Mouse (Mus musculus) Patski (cell line): ENCODE results near the gene Ezh1. TPM values are rescaled to one million over a fixed set of nuclear protein-coding genes. Genes with fewer than 3 reads are reported as not detected.

ENCODE experiments used
- ATAC-seq: fragments of 100-300 bp; one replicate; pipeline ENCODE4 v1.8.0; 2021
- CTCF ChIA-PET: fragments of 350-600 bp; sonication (Branson Sonifier 250); formaldehyde crosslinking; loops from one replicate; lab custom pipeline; 2022; ENCODE audit warnings: inconsistent platforms; lab: Charles Lee
- POLR2A ChIA-PET: fragments of 350-600 bp; sonication (Branson Sonifier 250); formaldehyde crosslinking; loops from one replicate; lab custom pipeline; 2022; ENCODE audit warnings: antibody characterized with exemption, inconsistent platforms; lab: Charles Lee
- DNase-seq: peaks from one replicate; pipeline ENCODE4 v3.0.0-alpha.2; 2011; ENCODE audit warnings: low read depth, low spot score
- H3K27me3 ChIP-seq: fragments of 371-371 bp; one replicate; pipeline ENCODE4 v1.5.1; 2021
- CTCF ChIP-seq: fragments of 100-300 bp; IDR thresholded peaks from one replicate; pipeline ENCODE4 v1.5.1; 2021
- in situ Hi-C: fragments of 300-500 bp; cut with MboI; formaldehyde crosslinking; loops from 3 replicates; pipeline ENCODE4 v1.11.1; 2018; ENCODE audit warnings: low pct_unique_long_range_greater_than_20kb, mixed read lengths
- polyA plus RNA-seq: library from polyadenylated mRNA; unstranded; gene quantifications from one replicate; pipeline ENCODE4 v1.2.3, GENCODE M21; 2021

Ezh1 gene
- polyA plus RNA-seq, 1 experiment from 2014 or later = 52.0 TPM

DNA sequence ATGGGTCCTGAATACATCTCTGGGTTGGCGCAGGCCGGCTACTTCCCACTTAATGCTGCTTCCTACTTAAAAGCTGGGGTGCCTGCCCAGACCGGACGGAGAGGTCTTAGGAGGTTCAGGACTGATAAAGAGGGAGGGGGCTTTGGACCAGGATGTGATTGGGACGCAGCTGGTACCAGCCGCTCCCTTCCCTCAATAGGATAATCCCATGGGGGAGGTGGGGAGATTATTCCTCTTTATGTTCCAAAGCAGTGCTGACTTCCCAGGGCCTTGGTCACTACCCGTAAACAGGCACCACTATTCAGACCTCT lies 20.4 kb upstream of the Ezh1 start:
- TF ChIP-seq CTCF = no peak
- DNase-seq (no peak), ATAC-seq (no peak)
- in situ Hi-C loops = no loop called here
- H3K27me3 ChIP-seq = no peaks in the 10 kb centered on the region
- ChIA-PET POLR2A (interaction anchor here (0.8 to 1.7 kb wide), 3 partner anchors 15 to 56 kb away, joined by 3 to 10 read pairs (median 4); no protein-coding TSS in a partner anchor), CTCF (interaction anchor here (0.7 to 1.9 kb wide), 6 partner anchors 10 to 56 kb away, joined by 3 to 8 read pairs (median 5); partner anchors contain the start of gene Becn1)

DNA sequence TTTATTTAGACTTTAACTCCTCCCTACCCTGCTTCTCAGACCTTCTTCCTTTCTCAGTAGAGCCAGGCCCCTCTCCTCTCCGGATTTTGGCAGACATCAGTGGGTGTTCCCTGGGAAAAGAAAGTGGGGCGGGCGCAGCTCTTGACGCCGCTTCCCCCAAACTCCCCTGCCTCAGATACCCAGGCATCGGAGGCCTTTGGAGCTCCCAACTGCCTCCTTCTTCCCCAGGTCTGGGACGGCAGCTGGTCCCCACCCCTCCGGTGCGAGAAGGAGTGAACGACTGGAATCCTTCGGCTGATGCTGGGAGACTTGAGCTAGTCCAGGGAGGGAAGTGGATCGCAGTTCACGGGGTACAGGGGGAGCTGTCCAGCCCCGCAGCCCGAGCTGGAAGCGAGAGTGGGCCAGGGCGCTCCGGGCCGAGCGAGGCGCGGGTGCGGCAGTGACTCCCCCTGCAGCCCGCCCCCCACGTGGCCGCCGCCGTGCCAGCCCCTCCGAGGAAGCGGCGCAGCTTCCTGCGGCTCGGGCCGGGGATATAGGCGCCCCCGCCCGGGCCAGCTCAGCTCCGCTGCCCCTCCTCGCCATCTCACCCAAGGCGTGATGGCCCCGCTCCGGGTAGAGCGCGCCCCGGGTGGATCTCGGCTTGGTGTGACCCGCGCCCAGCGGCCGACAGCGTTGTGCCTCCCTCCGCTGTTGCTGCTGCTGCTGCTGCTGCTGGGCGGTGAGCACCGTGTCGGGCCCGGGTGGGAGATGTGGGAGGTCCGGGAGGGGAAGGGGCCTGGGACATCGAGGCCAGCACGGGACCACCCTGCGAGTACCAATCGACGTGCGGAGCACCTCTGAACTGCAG lies 19.8 kb upstream of the Ezh1 start, which contains the start of gene Ramp2:
Gene Ramp2, plus strand, starts transcription at position 174 of the 847 bp plus-strand sequence.
- in situ Hi-C loops = no loop called here
- POLR2A ChIA-PET = interaction anchor here (0.6 to 1.7 kb wide), 3 partner anchors 14 to 102 kb away, joined by 3 to 10 read pairs (median 3); no protein-coding TSS in a partner anchor
- CTCF ChIA-PET = interaction anchor here (0.7 to 1.9 kb wide), 8 partner anchors 9 to 56 kb away, joined by 3 to 8 read pairs (median 5); partner anchors contain the start of gene Becn1
- ATAC-seq (peak; percentile 17), DNase-seq (no peak)
- H3K27me3 ChIP-seq = no peaks in the 10 kb centered on the region
- TF ChIP-seq CTCF = peak; percentile 40

DNA sequence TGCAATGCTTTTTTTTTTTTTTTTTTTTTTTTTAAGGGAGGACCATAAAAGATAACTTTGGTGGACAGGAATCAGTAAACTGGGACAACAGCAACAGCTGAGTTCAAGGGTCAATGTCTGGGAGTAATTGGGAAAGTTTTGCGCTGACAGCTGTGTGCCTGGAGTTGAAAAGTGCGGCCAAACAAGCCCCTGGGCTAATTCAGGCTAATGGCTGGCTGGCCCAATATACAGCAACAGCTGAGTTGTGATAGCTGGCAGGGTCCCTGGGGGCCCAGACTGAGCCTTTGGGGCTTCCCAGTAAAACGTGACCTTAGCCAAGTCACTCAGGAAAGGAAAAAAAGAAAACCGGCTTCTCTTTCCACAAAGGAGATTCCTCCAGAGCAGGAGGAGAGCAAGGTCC lies 18.8 kb upstream of the Ezh1 start:
- H3K27me3 ChIP-seq = no peaks in the 10 kb centered on the region
- POLR2A ChIA-PET = no interaction called here
- no peak for DNase-seq
- ATAC-seq = no peak
- in situ Hi-C loops = no loop called here
- CTCF ChIA-PET = interaction anchor here (1.0 to 1.9 kb wide), 6 partner anchors 8 to 45 kb away, joined by 3 to 8 read pairs (median 5); no protein-coding TSS in a partner anchor
- no peak for TF ChIP-seq CTCF

DNA sequence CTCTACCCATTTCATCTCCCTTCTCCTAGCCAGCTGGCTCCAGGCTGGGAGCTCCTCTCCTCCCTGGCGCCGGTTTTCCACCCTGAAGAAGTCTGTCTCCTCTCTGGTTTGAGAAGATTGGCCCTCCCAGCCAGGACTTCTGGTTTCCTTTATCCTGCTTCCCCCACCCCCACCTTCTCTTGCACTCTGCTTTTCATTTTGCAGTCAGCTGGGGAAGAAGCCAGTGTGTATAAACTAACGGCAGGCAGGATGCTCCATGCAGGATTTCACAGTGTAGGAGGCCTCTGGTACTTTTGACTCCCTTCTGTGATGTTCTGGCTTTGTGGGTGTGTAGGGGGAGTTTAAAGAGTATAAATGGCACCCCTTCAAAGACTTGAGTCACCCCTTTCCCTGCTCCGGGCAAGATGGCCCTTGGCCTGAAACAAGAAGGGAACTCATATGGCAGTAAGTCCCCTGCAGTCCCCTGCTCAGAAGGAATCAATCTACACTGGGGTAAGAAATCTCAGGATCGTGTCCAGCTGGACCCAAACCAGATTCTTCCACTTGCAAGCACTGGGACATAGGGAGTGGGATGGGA lies 11.9 kb upstream of the Ezh1 start:
- DNase-seq (no peak), ATAC-seq (no peak)
- CTCF ChIA-PET = interaction anchor here (1.3 to 1.9 kb wide), 2 partner anchors 19 to 64 kb away, joined by 4 to 5 read pairs; partner anchors contain the start of gene Becn1
- no peaks in the 10 kb centered on the region for H3K27me3 ChIP-seq
- in situ Hi-C loops = no loop called here
- POLR2A ChIA-PET = no interaction called here
- TF ChIP-seq CTCF = no peak

DNA sequence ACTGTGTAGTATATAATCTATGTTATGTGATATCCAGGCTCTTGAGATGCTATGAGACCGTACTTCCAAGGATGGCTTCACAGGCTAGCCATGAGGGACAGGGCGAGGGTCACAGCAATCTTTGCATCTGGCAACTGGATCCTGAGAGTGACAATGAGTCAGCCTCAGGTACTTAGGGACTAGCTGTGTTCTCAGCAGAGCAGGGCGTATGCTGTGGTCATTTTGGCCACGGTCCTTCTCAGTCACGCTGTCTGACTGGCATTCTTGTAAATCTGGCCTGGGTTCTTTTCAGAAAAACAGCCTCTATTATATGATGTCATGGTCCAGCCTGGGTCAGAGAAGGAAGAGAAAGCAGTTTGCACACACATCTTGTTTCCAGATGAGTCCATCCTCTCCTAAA lies 10.5 kb upstream of the Ezh1 start:
- TF ChIP-seq CTCF = no peak
- CTCF ChIA-PET = interaction anchor here (0.8 to 1.9 kb wide), 4 partner anchors 9 to 65 kb away, joined by 3 to 5 read pairs (median 4); partner anchors contain the start of genes Becn1 and Ramp2
- ATAC-seq (no peak), DNase-seq (no peak)
- POLR2A ChIA-PET = interaction anchor here (0.7 kb wide), 1 partner anchor 253 kb away, joined by 3 read pairs; no protein-coding TSS in a partner anchor
- no peaks in the 10 kb centered on the region for H3K27me3 ChIP-seq
- in situ Hi-C loops = no loop called here

DNA sequence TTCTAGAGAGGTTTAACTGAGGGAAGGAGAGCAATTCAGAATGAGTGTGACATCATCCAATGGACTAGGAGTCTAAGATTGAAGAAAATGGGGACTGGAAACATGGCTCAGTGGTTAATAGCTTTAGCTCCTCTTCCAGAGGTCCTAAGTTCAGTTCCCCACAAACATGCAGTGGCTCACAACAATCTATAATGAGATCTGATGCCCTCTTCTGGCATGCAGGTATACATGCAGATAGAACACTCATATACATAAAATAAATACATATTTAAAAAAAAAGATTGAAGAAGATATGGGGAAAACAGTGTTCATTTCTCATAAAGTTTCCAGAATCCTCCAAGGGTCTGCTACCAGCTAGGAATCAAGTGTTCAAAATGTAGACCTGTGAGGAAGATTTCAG lies 9.2 kb upstream of the Ezh1 start:
- POLR2A ChIA-PET = no interaction called here
- CTCF ChIA-PET = interaction anchor here (1.0 kb wide), 1 partner anchor 19 kb away, joined by 3 read pairs; no protein-coding TSS in a partner anchor
- ATAC-seq = no peak
- H3K27me3 ChIP-seq = no peaks in the 10 kb centered on the region
- DNase-seq = no peak
- in situ Hi-C loops = no loop called here
- TF ChIP-seq CTCF = peak; percentile 14

DNA sequence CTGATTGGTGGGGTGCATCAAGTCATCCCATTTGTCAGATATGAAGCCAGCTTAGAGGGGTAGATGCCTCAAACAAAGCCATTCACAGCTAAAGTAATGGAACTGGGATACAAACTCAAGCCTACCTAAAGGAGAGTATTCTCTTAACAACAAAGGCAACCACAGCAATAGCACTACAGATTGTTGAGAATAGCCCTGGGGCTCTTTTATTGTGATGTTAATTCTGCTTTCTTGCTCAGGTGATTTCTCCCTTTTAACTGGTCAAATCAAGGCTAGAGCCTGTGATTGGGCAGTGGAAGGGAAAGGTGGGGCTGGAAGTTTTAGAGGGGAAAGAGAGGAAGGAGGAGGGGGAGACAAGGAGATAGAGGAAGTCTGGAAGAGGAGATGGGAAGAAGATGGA lies 7.9 kb upstream of the Ezh1 start:
- H3K27me3 ChIP-seq = no peaks in the 10 kb centered on the region
- in situ Hi-C loops = no loop called here
- CTCF ChIA-PET = interaction anchor here (1.3 to 1.4 kb wide), 2 partner anchors 11 to 68 kb away, joined by 3 read pairs; partner anchors contain the start of gene Becn1
- POLR2A ChIA-PET = no interaction called here
- DNase-seq = no peak
- ATAC-seq = no peak
- no peak for TF ChIP-seq CTCF

DNA sequence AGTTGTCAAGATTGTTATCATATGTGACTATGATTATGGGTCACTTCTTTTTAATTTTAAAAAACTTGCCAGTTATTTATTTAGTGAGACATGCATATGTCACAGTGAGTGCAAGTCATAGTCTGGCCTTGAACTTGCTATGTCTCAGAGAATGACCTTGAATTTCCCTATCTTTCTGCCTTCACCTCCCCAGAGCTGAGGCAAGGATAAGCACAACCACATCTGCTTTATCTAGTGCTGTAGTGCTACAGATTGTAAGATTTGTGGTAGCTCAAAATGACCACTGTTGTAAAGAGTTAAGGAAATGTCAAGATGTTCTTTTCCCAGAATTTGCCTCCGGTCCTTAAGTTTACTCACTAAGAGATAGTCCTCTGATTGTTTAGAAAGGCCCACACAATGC lies 7.0 kb upstream of the Ezh1 start:
- DNase-seq = no peak
- in situ Hi-C loops = no loop called here
- ChIA-PET POLR2A (interaction anchor here (0.7 to 2.2 kb wide), 2 partner anchors 13 to 1193 kb away, joined by 4 to 10 read pairs; partner anchors contain the start of gene Ramp2), CTCF (interaction anchor here (0.7 to 1.4 kb wide), 2 partner anchors 32 to 69 kb away, joined by 3 read pairs; partner anchors contain the start of gene Becn1)
- no peak for ATAC-seq
- no peaks in the 10 kb centered on the region for H3K27me3 ChIP-seq
- no peak for TF ChIP-seq CTCF

DNA sequence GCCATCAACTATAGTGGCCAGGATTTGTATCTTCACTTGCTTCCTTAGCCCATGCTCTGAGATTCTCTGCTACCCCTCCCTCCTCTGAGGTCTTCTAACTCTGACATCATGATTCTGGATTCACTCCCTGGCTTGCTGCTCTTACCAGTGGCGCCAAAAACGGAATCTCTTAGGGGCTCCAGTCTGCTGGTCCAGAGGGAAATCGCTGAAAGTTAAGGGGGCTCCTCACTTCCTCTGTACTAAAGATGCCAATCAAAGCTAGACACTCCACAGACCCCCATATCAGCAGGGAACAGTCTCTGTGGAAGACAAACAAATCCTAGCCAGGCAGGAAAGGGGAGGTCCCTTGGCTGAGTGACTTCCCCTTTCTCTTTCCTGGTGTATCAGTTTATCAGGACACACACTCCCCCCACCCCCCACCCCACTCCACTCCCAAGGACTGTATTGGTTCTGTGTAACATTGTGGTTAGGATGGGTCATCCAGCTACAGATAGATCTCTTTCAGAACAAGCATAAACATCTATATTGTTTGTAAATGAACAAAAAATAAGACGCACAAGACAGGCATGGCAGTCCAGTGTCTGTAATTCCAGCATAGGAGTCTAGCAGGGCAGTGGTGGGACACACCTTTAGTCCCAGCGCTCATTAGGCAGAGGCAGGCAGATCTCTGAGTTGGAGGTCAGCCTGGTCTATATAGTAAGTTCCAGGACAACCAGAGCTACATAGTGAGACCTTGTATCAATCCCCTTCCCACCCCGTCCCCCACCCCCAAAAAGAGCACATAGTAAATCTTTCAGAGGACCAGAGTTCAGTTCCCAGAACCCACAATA lies 6.0 kb upstream of the Ezh1 start:
- no peaks in the 10 kb centered on the region for H3K27me3 ChIP-seq
- in situ Hi-C loops = no loop called here
- no peak for TF ChIP-seq CTCF
- DNase-seq = no peak
- ChIA-PET POLR2A (interaction anchor here (0.6 to 2.2 kb wide), 7 partner anchors 14 to 46 kb away, joined by 3 to 10 read pairs (median 4); partner anchors contain the start of genes Ramp2, Vps25 and Wnk4), CTCF (interaction anchor here (0.7 to 1.4 kb wide), 6 partner anchors 10 to 31 kb away, joined by 3 to 7 read pairs (median 3); partner anchors contain the start of gene Ramp2)
- peak; percentile 63 for ATAC-seq
